Mouse (Mus musculus) lung, postnatal 0 days (tissue): ENCODE measurements around the gene Sod1.
"Not testable (repeated sequence)": the region's sequence is repeated elsewhere in the genome, so short reads cannot be mapped to it uniquely, and the experiment has no call there.

Experiments
- CTCF ChIP-seq: IDR thresholded peaks from 2 replicates; pipeline ENCODE4 v1.5.1; 2016; ENCODE audit warnings: antibody characterized with exemption, mild to moderate bottlenecking
- EP300 ChIP-seq: IDR thresholded peaks from 2 replicates; pipeline ENCODE4 v1.6.1; 2016; ENCODE audit warnings: antibody characterized with exemption, mild to moderate bottlenecking, control low read depth

DNA sequence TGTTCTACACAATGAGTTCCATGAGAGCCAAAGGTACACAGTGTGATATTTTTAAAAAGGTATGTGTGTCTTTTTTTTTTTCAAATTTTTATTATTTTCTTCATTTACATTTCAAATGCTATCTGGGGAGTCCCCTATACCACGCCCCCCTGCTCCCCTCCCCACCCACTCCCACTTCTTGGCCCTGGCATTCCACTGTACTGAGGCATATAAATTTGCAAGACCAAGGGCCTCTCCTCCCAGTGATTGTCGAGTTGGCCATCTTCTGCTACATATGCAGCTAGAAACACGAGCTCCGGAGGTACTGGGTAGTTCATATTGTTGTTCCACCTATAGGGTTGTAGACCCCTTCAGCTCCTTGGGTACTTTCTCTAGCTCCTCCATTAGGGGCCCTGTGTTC is 1.1 kb upstream of the Sod1 start:
- TF ChIP-seq EP300, CTCF: not testable (repeated sequence)
